Mouse (Mus musculus) forebrain, embryonic 14.5 days (tissue): ENCODE data around the gene Golga2. TPM values are rescaled to one million over a fixed set of nuclear protein-coding genes. Genes with fewer than 3 reads are reported as not detected.
A peak's percentile ranks its signal among the peaks of the same experiment; 100 is the strongest.
"Not testable (repeated sequence)": the region's sequence is repeated elsewhere in the genome, so short reads cannot be mapped to it uniquely, and the experiment has no call there.

Experiments used
- ATAC-seq: fragments of 200-750 bp; cut with Nextera tagmentation; 2 replicates; pipeline ENCODE4 v1.8.0; 2017; ENCODE audit warnings: mild to moderate bottlenecking, moderate library complexity
- DNase-seq: peaks from one replicate; pipeline ENCODE4 v3.0.0-alpha.2; 2015; ENCODE audit warnings: low spot score
- H3K27ac ChIP-seq: fragments of 300-500 bp; sonication (generic); 2 replicates; pipeline ENCODE4 v1.5.1; 2014; ENCODE audit warnings: low read depth, mild to moderate bottlenecking, control low read depth, low read length, moderate library complexity
- H3K27me3 ChIP-seq: fragments of 300-500 bp; sonication (generic); replicated peaks from 2 replicates; pipeline ENCODE4 v1.6.1; 2014; ENCODE audit warnings: low read length, control low read depth, mixed read lengths; ENCODE audit not compliant: control insufficient read depth, insufficient read depth
- H3K36me3 ChIP-seq: fragments of 300-500 bp; sonication (generic); 2 replicates; pipeline ENCODE4 v1.6.1; 2014; ENCODE audit warnings: low read length, control low read depth; ENCODE audit not compliant: control insufficient read depth, insufficient read depth
- H3K4me1 ChIP-seq: fragments of 300-500 bp; sonication (generic); 2 replicates; pipeline ENCODE4 v1.6.1; 2014; ENCODE audit warnings: antibody characterized with exemption, low read length, control low read depth; ENCODE audit not compliant: control insufficient read depth, insufficient read depth
- H3K4me2 ChIP-seq: fragments of 300-500 bp; sonication (generic); 2 replicates; pipeline ENCODE4 v1.6.1; 2014; ENCODE audit warnings: mild to moderate bottlenecking, control low read depth, low read length
- H3K4me3 ChIP-seq: fragments of 300-500 bp; sonication (generic); 2 replicates; pipeline ENCODE4 v1.5.1; 2014; ENCODE audit warnings: low read depth, low read length, control low read depth
- H3K9ac ChIP-seq: fragments of 300-500 bp; sonication (generic); 2 replicates; pipeline ENCODE4 v1.6.1; 2014; ENCODE audit warnings: mild to moderate bottlenecking, low read length, control low read depth, moderate library complexity
- H3K9me3 ChIP-seq: fragments of 300-500 bp; sonication (generic); replicated peaks from 2 replicates; pipeline ENCODE4 v1.6.1; 2016; ENCODE audit warnings: low read length, control low read depth, mixed read lengths; ENCODE audit not compliant: control insufficient read depth
- WGBS: fragments of 180-500 bp; shearing (Covaris S2); extraction: QIAGEN DNeasy Blood & Tissue Kit; methylation state at CpG from one replicate; pipeline ENCODE4 v1.1.7; 2014; 5-methylcytosine and 5-hydroxymethylcytosine counted together
- polyA plus RNA-seq: library from polyadenylated mRNA; unstranded; fragments of >200 nt; fragmentation: Nextera tagmentation; extraction: Ambion mirVana; gene quantifications from 2 replicates; pipeline ENCODE4 v1.2.1, GENCODE M21; 2014

Gene Golga2
- polyA plus RNA-seq, 1 experiment from 2014 or later, result 15.5 TPM

DNA sequence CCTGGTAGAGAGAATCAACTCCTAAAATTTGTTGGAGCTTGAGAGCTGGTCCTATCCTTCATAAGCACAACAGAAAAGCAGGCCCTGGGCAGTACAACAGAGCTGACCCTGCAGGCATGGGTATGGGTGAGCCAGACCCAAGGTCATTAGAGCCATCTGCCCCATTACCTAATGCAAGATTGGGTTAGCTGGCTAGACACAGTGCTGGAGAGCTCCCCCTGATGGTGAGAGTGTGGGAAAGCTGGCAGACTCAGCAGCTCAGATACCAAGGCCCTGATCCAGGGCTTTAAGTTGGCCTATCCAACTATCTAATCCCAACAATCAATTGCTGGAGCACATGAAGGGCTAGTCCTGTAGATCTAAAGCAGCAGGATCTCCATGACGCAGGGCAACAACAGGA lies 4.5 kb upstream of the Golga2 start:
- DNase-seq (peak; percentile 61), ATAC-seq (no peak)
- Histone ChIP-seq H3K4me3 (no peak overlapping the region), H3K9me3 (no peaks in the 10 kb centered on the region), H3K9ac (no peak overlapping the region), H3K36me3 (peaks cover 69% of the 10 kb centered on the region), H3K27ac (no peak overlapping the region), H3K27me3 (no peaks in the 10 kb centered on the region), H3K4me1 (peaks cover 8% of the 10 kb centered on the region; the same call in 1 of the 2 replicates), H3K4me2 (no peak overlapping the region)
- WGBS, result 84% methylated on average over 1 of the region's 1 CpGs

- Histone ChIP-seq H3K27me3 (no peaks in the 10 kb centered on the region), H3K36me3 (peaks cover 57% of the 10 kb centered on the region), H3K4me1 (peaks cover 12% of the 10 kb centered on the region), H3K27ac (no peak overlapping the region), H3K9me3 (no peaks in the 10 kb centered on the region), H3K4me2 (no peak overlapping the region), H3K9ac (no peak overlapping the region), H3K4me3 (no peak overlapping the region)
- DNase-seq (no peak), ATAC-seq (no peak)
- WGBS, result 96% methylated on average over 3 of the region's 3 CpGs
These were observed 3.2 kb upstream of the Golga2 start for GRCm38 (mm10) chr2:32283986-32284385.

DNA sequence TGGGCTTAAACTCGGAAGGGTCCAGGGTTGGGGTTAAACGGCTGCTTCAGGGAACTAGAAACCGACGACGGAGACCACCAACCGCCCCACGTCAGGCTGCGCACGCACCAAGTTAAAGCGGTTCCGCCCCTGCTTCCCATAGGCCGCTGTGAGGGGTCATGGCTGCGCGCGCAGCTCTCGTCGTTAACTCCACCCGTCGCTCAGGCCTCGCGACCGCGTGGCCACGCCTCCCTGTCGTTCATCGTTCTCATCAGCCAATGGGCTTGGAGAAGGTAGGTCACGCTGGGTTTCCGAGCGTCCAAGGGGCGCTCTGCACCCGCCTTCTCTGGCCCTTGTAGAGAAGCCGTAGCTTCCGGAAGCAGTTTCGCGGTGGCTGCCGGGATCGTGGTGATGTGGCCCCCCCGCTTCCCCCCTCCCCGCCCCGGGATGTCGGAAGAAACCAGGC lies 761 bp downstream of the Golga2 start, which contains the start of gene Swi5:
TSS of gene Swi5 (minus strand) at position 153 of the 445 bp plus-strand sequence.
- Histone ChIP-seq H3K9me3 (no peaks in the 10 kb centered on the region), H3K4me1 (peaks cover 16% of the 10 kb centered on the region), H3K36me3 (peaks cover 32% of the 10 kb centered on the region), H3K4me3 (peak within 1 kb of the TSS; percentile 82), H3K9ac (peak within 1 kb of the TSS; percentile 85), H3K4me2 (peak within 1 kb of the TSS; percentile 90), H3K27me3 (no peaks in the 10 kb centered on the region), H3K27ac (peak within 1 kb of the TSS; percentile 23; the same call in 1 of the 2 replicates)
- DNase-seq, result peak; percentile 100
- 0% methylated on average over 30 of the region's 41 CpGs for WGBS
- peak; percentile 99 for ATAC-seq

DNA sequence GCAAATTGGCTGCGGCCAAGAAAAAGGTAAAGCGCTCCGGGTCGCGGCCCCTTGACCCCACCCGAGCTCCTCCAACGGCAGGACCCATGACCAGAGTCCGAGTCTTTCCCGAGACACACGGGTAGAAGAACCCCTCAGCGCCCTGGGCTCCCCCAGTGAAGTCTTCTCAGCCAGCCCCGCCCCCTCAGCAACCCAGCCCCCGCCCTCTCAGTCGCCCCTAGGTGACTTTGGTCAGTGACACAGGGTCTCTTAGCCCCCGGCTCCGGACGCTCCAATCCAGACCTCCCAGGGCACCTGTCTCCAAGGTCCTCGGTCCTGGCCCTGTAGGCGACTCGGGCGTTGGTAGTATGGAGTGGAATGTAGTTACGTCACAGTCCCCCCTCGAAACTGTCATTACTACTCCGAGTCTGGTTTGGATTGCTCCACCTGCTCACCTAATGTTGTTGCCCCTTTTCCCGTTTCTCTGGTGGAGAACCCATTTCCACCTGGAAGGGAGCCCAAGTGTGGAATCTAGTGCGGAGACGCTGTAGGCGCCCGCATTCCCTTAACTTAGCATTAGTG lies 1.3 kb downstream of the Golga2 start:
- DNase-seq (peak; percentile 41), ATAC-seq (peak; percentile 35)
- WGBS, result 3% methylated on average over 26 of the region's 29 CpGs
- Histone ChIP-seq H3K27ac (peak overlapping the region; percentile 23; the same call in 1 of the 2 replicates), H3K4me3 (peak overlapping the region; percentile 82), H3K9ac (peak overlapping the region; percentile 84), H3K36me3 (peaks cover 36% of the 10 kb centered on the region), H3K27me3 (no peaks in the 10 kb centered on the region), H3K9me3 (no peaks in the 10 kb centered on the region), H3K4me2 (peak overlapping the region; percentile 83), H3K4me1 (peaks cover 16% of the 10 kb centered on the region)

DNA sequence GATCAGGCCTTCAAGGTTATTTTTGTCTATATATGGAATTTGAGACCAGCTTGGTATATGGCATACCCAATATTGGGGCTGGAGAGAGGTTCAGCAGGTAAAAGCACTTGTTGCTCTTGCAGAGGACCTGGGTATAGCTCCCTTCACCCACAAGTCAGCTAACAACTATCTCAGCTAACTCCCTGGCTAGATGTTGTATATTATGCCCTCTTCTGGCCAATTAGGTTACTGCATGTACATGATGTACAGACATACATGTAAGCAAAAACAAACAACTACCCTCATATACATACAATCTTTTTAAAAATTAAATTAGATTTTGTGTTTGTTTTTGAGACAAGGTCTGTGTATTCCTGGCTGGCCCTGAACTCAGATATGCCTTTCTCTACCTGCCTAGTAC lies 2.4 kb downstream of the Golga2 start:
- Histone ChIP-seq H3K36me3 (peaks cover 36% of the 10 kb centered on the region), H3K4me1 (peaks cover 16% of the 10 kb centered on the region), H3K9me3 (no peaks in the 10 kb centered on the region), H3K4me2 (peak overlapping the region; percentile 83; the same call in 1 of the 2 replicates), H3K27ac (no peak overlapping the region), H3K4me3 (no peak overlapping the region; the same call in 1 of the 2 replicates), H3K9ac (no peak overlapping the region), H3K27me3 (no peaks in the 10 kb centered on the region)
- ATAC-seq (no peak), DNase-seq (peak; percentile 64)

- Histone ChIP-seq H3K4me3 (no peak overlapping the region), H3K4me2 (no peak overlapping the region), H3K9ac (no peak overlapping the region), H3K36me3 (peaks cover 51% of the 10 kb centered on the region), H3K27ac (no peak overlapping the region), H3K4me1 (peaks cover under 1% of the 10 kb centered on the region; the same call in 1 of the 2 replicates), H3K27me3 (no peaks in the 10 kb centered on the region), H3K9me3 (no peaks in the 10 kb centered on the region)
- no peak for ATAC-seq
- 85% methylated on average over 8 of the region's 8 CpGs for WGBS
- DNase-seq, result no peak
These were observed 7.2 kb downstream of the Golga2 start for GRCm38 (mm10) chr2:32294348-32294747.

DNA sequence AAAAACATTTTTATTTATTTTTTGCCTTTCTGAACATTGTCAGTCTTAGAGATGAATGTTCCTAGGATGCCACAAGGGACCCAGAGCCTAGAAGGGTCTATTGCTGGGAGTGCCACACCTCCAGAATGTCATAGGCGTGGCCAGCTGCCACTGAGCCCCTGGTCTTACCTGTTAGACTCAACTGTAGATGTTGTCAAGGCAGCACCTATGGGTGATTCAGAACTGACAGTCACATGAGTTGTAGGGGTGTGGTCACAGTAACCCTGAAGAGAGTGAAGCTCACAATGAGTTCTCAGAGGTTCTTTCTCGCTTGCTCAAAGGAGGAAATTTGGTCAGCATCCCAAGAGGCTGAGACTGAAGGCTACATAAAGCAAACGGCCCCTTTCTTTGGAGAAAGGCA lies 8.1 kb downstream of the Golga2 start:
- no peak overlapping the region for H3K9ac ChIP-seq
- no peaks in the 10 kb centered on the region for H3K4me1 ChIP-seq
- H3K27me3 ChIP-seq, result no peaks in the 10 kb centered on the region
- no peak overlapping the region for H3K4me2 ChIP-seq
- H3K36me3 ChIP-seq, result peaks cover 61% of the 10 kb centered on the region
- no peaks in the 10 kb centered on the region for H3K9me3 ChIP-seq
- H3K27ac ChIP-seq, result no peak overlapping the region
- 78% methylated on average over 3 of the region's 3 CpGs for WGBS
- ATAC-seq (no peak), DNase-seq (no peak)
- no peak overlapping the region for H3K4me3 ChIP-seq

GRCm38 (mm10) chr2:32295842-32296241 lies 8.7 kb downstream of the Golga2 start:
- DNase-seq, ATAC-seq, H3K4me3 ChIP-seq, H3K4me1 ChIP-seq, H3K27ac ChIP-seq, H3K4me2 ChIP-seq, H3K9me3 ChIP-seq, H3K9ac ChIP-seq, H3K27me3 ChIP-seq: not testable (repeated sequence)
- WGBS, result 91% methylated on average over 2 of the region's 2 CpGs
- peaks cover 63% of the 10 kb centered on the region for H3K36me3 ChIP-seq

DNA sequence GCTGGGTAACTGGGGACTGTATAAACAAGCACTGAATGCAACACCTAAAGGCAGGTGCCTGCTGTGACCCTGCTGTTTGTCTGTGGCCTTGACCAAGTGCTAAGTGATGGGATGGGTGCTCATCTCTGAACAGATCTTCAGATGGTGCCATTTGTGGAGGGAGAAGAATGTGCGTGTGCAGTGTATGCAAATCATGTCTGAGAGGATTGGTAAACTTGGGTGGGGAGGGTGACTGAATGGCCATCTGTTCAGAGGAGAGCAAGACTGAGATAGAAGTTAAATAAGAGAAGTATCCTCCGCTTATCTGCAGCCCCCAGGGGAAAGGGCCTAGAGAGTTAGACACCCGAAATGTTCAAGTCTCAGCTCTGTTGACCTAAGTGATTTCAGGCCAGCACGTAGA lies 12.3 kb downstream of the Golga2 start:
- H3K36me3 ChIP-seq, result peaks cover 75% of the 10 kb centered on the region

More for the DNA sequence above, 12.3 kb downstream of the Golga2 start:
- Histone ChIP-seq H3K4me3 (no peak overlapping the region), H3K27ac (no peak overlapping the region), H3K4me2 (no peak overlapping the region), H3K4me1 (no peaks in the 10 kb centered on the region), H3K9me3 (no peaks in the 10 kb centered on the region), H3K9ac (no peak overlapping the region), H3K27me3 (no peaks in the 10 kb centered on the region)
- WGBS, result 85% methylated on average over 4 of the region's 4 CpGs
- ATAC-seq (no peak), DNase-seq (no peak)
